Mouse (Mus musculus) frontal cortex, adult (tissue): Measurements from ENCODE around the gene Spta1.

ENCODE experiments used
- ATAC-seq: cut with Nextera tagmentation; 2 replicates; pipeline ENCODE4 v1.9.2; 2017; ENCODE audit warnings: mild to moderate bottlenecking, moderate library complexity, mixed read lengths; ENCODE audit not compliant: low TSS enrichment

Spta1 gene

DNA sequence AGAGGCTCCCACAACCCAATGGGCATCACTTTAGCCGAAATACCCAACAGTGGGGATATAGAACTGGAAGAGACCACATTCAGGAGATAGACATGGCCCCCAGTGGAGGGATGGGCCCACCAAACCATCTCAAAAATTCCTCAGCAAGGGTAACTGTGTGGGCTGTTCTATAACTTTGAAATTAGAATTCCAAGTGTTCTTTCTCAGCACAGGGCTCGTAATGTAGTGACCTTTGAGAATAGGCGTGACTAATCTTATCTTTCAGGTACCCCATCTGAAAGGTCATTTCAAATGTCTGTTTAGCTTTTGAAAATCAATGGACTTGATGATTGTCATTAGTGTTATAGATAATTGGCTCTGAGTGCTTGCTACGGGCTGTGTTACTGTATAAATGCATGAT, 95.2 kb downstream of the Spta1 start:
- ATAC-seq, result no peak

DNA sequence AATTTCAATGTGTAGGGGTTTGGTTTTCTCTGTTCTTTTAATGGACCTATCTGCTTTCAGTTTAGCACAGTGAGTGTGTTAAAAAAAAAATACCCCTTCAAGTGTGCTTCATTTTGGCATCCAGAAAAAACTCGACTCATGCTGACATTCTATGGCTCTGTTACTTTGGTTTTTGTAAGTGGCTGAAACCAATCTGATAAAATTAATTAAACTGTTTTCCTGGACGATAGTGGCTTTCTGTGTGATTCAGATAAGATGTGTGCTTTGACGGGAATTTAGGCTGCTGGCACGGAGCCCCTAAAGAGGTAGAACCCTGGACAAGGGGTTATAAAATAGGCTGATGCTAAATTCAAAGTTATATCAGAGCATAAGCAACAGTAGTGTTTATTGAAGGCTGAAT, 96.6 kb downstream of the Spta1 start:
- ATAC-seq, result no peak

DNA sequence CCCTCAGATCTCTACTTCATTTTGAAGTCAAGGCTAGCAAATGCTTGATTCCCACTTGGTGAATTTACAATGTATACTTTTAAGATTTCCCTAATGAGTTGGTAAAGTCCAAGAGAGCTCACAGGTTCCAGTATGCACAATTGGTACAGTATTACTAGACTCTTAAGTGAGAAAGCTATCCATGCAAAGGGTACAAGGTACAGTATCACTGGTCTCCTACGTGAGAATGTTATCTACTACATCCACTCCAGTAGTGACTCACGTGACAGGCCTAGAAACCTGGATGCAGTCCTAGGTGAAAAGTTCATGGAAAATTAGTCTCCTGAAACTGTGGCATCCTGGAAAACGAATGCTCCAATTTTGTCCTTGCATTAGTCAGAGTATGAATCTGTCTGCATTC, 98.1 kb downstream of the Spta1 start:
- no peak for ATAC-seq
